Mouse (Mus musculus) ES-E14 (cell line): Measurements from ENCODE around the gene Stpg4. TPM values are rescaled to one million over a fixed set of nuclear protein-coding genes. Genes with fewer than 3 reads are reported as not detected.

Experiments used
- DNase-seq: peaks from one replicate; pipeline ENCODE4 v3.0.0-alpha.2; 2013; ENCODE audit warnings: low read depth, low spot score
- H3K27ac ChIP-seq: 2 replicates; pipeline ENCODE4 v1.5.1; 2012; ENCODE audit warnings: low read depth, mild to moderate bottlenecking, low read length, moderate library complexity, mixed read lengths; ENCODE audit not compliant: poor library complexity, insufficient read depth, severe bottlenecking
- H3K36me3 ChIP-seq: 2 replicates; pipeline ENCODE4 v1.6.1; 2012; ENCODE audit warnings: mild to moderate bottlenecking, low read length, moderate library complexity, mixed read lengths; ENCODE audit not compliant: control insufficient read depth, poor library complexity, insufficient read depth, severe bottlenecking
- H3K4me1 ChIP-seq, 2 experiments: fragments of 150-350 bp in 1 of 2; sonication (generic) in 1 of 2; 2 replicates each; pipeline ENCODE4 v1.6.1; 2012; ENCODE audit warnings: low read length in 2 of 2, mild to moderate bottlenecking in 1 of 2, mixed read lengths in 1 of 2; ENCODE audit not compliant: control insufficient read depth in 2 of 2, insufficient read depth in 2 of 2, poor library complexity in 1 of 2
- H3K4me3 ChIP-seq, 2 experiments: fragments of 150-350 bp in 1 of 2; sonication (generic) in 1 of 2; 2 replicates each; pipeline ENCODE4 v1.5.1; 2012; ENCODE audit warnings: low read length in 2 of 2, low read depth in 1 of 2, mild to moderate bottlenecking in 1 of 2, mixed read lengths in 1 of 2; ENCODE audit not compliant: insufficient read depth in 1 of 2, poor library complexity in 1 of 2, severe bottlenecking in 1 of 2
- H3K9ac ChIP-seq: 2 replicates; pipeline ENCODE4 v1.6.1; 2012; ENCODE audit warnings: low read depth, mild to moderate bottlenecking, low read length, mixed read lengths; ENCODE audit not compliant: poor library complexity, insufficient read depth, severe bottlenecking
- H3K9me3 ChIP-seq: fragments of 150-350 bp; sonication (generic); 2 replicates; pipeline ENCODE4 v1.6.1; 2012; ENCODE audit warnings: low read depth, mild to moderate bottlenecking, low read length; ENCODE audit not compliant: control insufficient read depth, insufficient read depth
- CHD2 ChIP-seq: IDR thresholded peaks from 2 replicates; pipeline ENCODE4 v1.6.1; 2014; ENCODE audit warnings: mild to moderate bottlenecking, low read depth, low read length, inconsistent platforms
- HCFC1 ChIP-seq: IDR thresholded peaks from 2 replicates; pipeline ENCODE4 v1.6.1; 2012; ENCODE audit warnings: low read length, inconsistent platforms, borderline replicate concordance; ENCODE audit not compliant: insufficient read depth
- MAFK ChIP-seq: IDR thresholded peaks from 2 replicates; pipeline ENCODE4 v1.6.1; 2014; ENCODE audit warnings: mild to moderate bottlenecking, low read depth, low read length, inconsistent platforms; ENCODE audit not compliant: insufficient read depth
- ZC3H11A ChIP-seq: IDR thresholded peaks from 2 replicates; pipeline ENCODE4 v1.6.1; 2012; ENCODE audit warnings: low read depth, mild to moderate bottlenecking, inconsistent platforms, low read length, borderline replicate concordance
- ZNF384 ChIP-seq: IDR thresholded peaks from 2 replicates; pipeline ENCODE4 v1.6.1; 2012; ENCODE audit warnings: low read depth, low read length, inconsistent platforms
- in situ Hi-C, 2 experiments: fragments of 600-800 bp; cut with MboI; formaldehyde crosslinking; loops; one replicate each; pipeline ENCODE4 v1.15.1; 2025; ENCODE audit warnings: low sequenced_read_pairs in 2 of 2, inconsistent platforms in 1 of 2; ENCODE audit not compliant: unreplicated experiment in 2 of 2
- total RNA-seq: library from RNA; depleted of rRNA; stranded (reverse); fragments of 300-350 nt; gene quantifications from 2 replicates; pipeline ENCODE4 v1.2.3, GENCODE M21; 2012

Stpg4 gene
- total RNA-seq, 1 experiment: not detected

GRCm38 (mm10) chr17:87473441-87473735 is 45.8 kb upstream of the Stpg4 start:
- no peak for DNase-seq
- Histone ChIP-seq H3K36me3 (no peaks in the 10 kb centered on the region), H3K4me3 (peak overlapping the region in 1 of 2 experiments; percentile 50; a peak in 2 of 4 replicates), H3K4me1 (peaks cover 18 to 38% of the 10 kb centered on the region in 2 experiments), H3K9ac (0 out of 2 replicates have a peak overlapping the region, but pooled peaks have one; percentile 9), H3K9me3 (no peaks in the 10 kb centered on the region), H3K27ac (no peak overlapping the region)
- in situ Hi-C loops: no loop called here
- no peak for TF ChIP-seq ZC3H11A
- no peak for TF ChIP-seq CHD2

GRCm38 (mm10) chr17:87472879-87473278 is 45.3 kb upstream of the Stpg4 start:
- TF ChIP-seq MAFK (no peak), ZC3H11A (no peak), ZNF384 (no peak), HCFC1 (no peak), CHD2 (no peak)
- Histone ChIP-seq H3K36me3 (no peaks in the 10 kb centered on the region), H3K27ac (no peak overlapping the region), H3K9me3 (no peaks in the 10 kb centered on the region), H3K9ac (no peak overlapping the region), H3K4me1 (peaks cover 18 to 38% of the 10 kb centered on the region in 2 experiments), H3K4me3 (no peak overlapping the region)
- no peak for DNase-seq
- in situ Hi-C loops: no loop called here

GRCm38 (mm10) chr17:87471661-87472060 is 44.1 kb upstream of the Stpg4 start:
- H3K4me1 ChIP-seq: peaks cover 18 to 38% of the 10 kb centered on the region in 2 experiments
- in situ Hi-C loops: no loop called here
- TF ChIP-seq ZNF384 (no peak), ZC3H11A (no peak), HCFC1 (no peak), MAFK (0 out of 2 replicates have a peak, but pooled peaks have one; percentile 15), CHD2 (peak; percentile 64)

GRCm38 (mm10) chr17:87470797-87471196 is 43.3 kb upstream of the Stpg4 start:
- in situ Hi-C loops: no loop called here
- Histone ChIP-seq H3K27ac (no peak overlapping the region), H3K9me3 (no peaks in the 10 kb centered on the region), H3K4me3 (no peak overlapping the region), H3K4me1 (peaks cover 18 to 38% of the 10 kb centered on the region in 2 experiments), H3K36me3 (no peaks in the 10 kb centered on the region), H3K9ac (no peak overlapping the region)
- TF ChIP-seq ZNF384 (no peak), ZC3H11A (no peak), MAFK (no peak), HCFC1 (no peak), CHD2 (no peak)
- no peak for DNase-seq

More at GRCm38 (mm10) chr17:87471661-87472060, 44.1 kb upstream of the Stpg4 start:
- no peaks in the 10 kb centered on the region for H3K36me3 ChIP-seq
- no peak overlapping the region for H3K9ac ChIP-seq
- DNase-seq: peak; percentile 88
- H3K4me3 ChIP-seq: no peak overlapping the region
- H3K9me3 ChIP-seq: no peaks in the 10 kb centered on the region
- H3K27ac ChIP-seq: no peak overlapping the region

GRCm38 (mm10) chr17:87470282-87470681 is 42.7 kb upstream of the Stpg4 start:
- H3K27ac ChIP-seq: no peak overlapping the region
- in situ Hi-C loops: no loop called here
- peaks cover 18 to 38% of the 10 kb centered on the region in 2 experiments for H3K4me1 ChIP-seq
- TF ChIP-seq MAFK: no peak
- no peak for TF ChIP-seq ZC3H11A
- TF ChIP-seq HCFC1: no peak
- no peak for TF ChIP-seq CHD2
- TF ChIP-seq ZNF384: no peak
- DNase-seq: no peak
- H3K9me3 ChIP-seq: no peaks in the 10 kb centered on the region
- H3K9ac ChIP-seq: no peak overlapping the region
- H3K36me3 ChIP-seq: no peaks in the 10 kb centered on the region
- no peak overlapping the region for H3K4me3 ChIP-seq
